Mouse (Mus musculus): ENCODE measurements at regions not wholly inside any gene's neighbourhood (a gene's known extent, or its start where the extent isn't known, plus 50 kb on each side); places are given as distances from the start of the nearest gene placed in this dataset.

- Histone ChIP-seq H3K9me3 (replicated peaks) (no peaks in the 10 kb centered on the region), H3K36me3 (replicated peaks) (no peaks in the 10 kb centered on the region), H3K27me3 (ENCODE audit: insufficient read depth, low read length) (no peaks in the 10 kb centered on the region), H3K4me3 (ENCODE audit: low read depth, low read length) (no peak overlapping the region), H3K4me1 (ENCODE audit: insufficient read depth, low read depth, low read length) (no peaks in the 10 kb centered on the region)
- TF ChIP-seq CTCF (IDR thresholded peaks at IDR 0.05; ENCODE audit: low read depth, low read length), result no peak
- TF ChIP-seq GATA2 (IDR thresholded peaks at IDR 0.05; ENCODE audit: borderline replicate concordance, low read depth, low read length), result no peak
- no peak for TF ChIP-seq TAL1 (conservative IDR thresholded peaks at IDR 0.05; ENCODE audit: low read depth, low read length)
- TF ChIP-seq GATA1 (IDR thresholded peaks at IDR 0.05; ENCODE audit: borderline replicate concordance, low read length), result no peak
- no peak for TF ChIP-seq POLR2AphosphoS5 (IDR thresholded peaks at IDR 0.05; ENCODE audit: insufficient replicate concordance, low read depth, low read length)
- no peak for ATAC-seq (ENCODE audit: extremely low read depth, insufficient number of reproducible peaks, low FRiP score, poor library complexity, severe bottlenecking)
- DNase-seq (ENCODE audit: low spot score), result no peak
Measured at GRCm38 (mm10) chr10:14333344-14333743, 212.1 kb downstream of the Adgrg6 start.

GRCm38 (mm10) chr10:14332688-14333117, 212.8 kb downstream of the Adgrg6 start:
- H3K36me3 ChIP-seq (replicated peaks), result no peaks in the 10 kb centered on the region
- no peak for DNase-seq (ENCODE audit: low spot score)
- no peak overlapping the region for H3K4me3 ChIP-seq (ENCODE audit: low read depth, low read length)
- TF ChIP-seq POLR2AphosphoS5 (IDR thresholded peaks at IDR 0.05; ENCODE audit: insufficient replicate concordance, low read depth, low read length), result no peak
- TF ChIP-seq CTCF (IDR thresholded peaks at IDR 0.05; ENCODE audit: low read depth, low read length), result no peak
- TF ChIP-seq GATA2 (IDR thresholded peaks at IDR 0.05; ENCODE audit: borderline replicate concordance, low read depth, low read length), result no peak
- no peak for TF ChIP-seq GATA1 (IDR thresholded peaks at IDR 0.05; ENCODE audit: borderline replicate concordance, low read length)
- TF ChIP-seq TAL1 (conservative IDR thresholded peaks at IDR 0.05; ENCODE audit: low read depth, low read length), result no peak
- no peaks in the 10 kb centered on the region for H3K9me3 ChIP-seq (replicated peaks)
- ATAC-seq (ENCODE audit: extremely low read depth, insufficient number of reproducible peaks, low FRiP score, poor library complexity, severe bottlenecking), result no peak
- H3K4me1 ChIP-seq (ENCODE audit: insufficient read depth, low read depth, low read length), result no peaks in the 10 kb centered on the region
- no peaks in the 10 kb centered on the region for H3K27me3 ChIP-seq (ENCODE audit: insufficient read depth, low read length)

DNA sequence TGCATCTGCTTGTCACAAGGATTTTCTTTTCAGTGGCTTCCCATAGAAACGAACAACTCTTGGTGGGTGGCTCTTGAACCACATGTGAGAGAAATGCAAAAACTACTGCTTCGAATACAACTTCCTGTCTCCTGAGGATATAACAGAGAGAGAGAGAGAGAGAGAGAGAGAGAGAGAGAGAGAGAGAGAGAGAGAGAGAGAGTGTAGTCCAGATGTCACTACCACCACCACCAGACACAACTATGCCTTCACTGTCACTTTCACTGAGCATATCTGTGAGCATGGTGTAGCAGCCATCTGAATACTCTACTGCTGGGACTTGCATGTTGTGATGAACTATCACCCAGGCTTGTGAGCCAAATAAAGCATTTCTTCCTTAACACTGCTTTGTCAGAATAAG, 216.6 kb downstream of the Adgrg6 start:
- no peaks in the 10 kb centered on the region for H3K4me1 ChIP-seq (ENCODE audit: insufficient read depth, low read depth, low read length)
- DNase-seq (ENCODE audit: low spot score), result no peak
- no peaks in the 10 kb centered on the region for H3K9me3 ChIP-seq (replicated peaks)
- ATAC-seq (ENCODE audit: extremely low read depth, insufficient number of reproducible peaks, low FRiP score, poor library complexity, severe bottlenecking), result no peak
- no peak overlapping the region for H3K4me3 ChIP-seq (ENCODE audit: low read depth, low read length)
- H3K36me3 ChIP-seq (replicated peaks), result no peaks in the 10 kb centered on the region
- TF ChIP-seq GATA2 (IDR thresholded peaks at IDR 0.05; ENCODE audit: borderline replicate concordance, low read depth, low read length) (no peak), GATA1 (IDR thresholded peaks at IDR 0.05; ENCODE audit: borderline replicate concordance, low read length) (no peak), POLR2AphosphoS5 (IDR thresholded peaks at IDR 0.05; ENCODE audit: insufficient replicate concordance, low read depth, low read length) (no peak), TAL1 (conservative IDR thresholded peaks at IDR 0.05; ENCODE audit: low read depth, low read length) (no peak), CTCF (IDR thresholded peaks at IDR 0.05; ENCODE audit: low read depth, low read length) (no peak)
- no peaks in the 10 kb centered on the region for H3K27me3 ChIP-seq (ENCODE audit: insufficient read depth, low read length)

DNA sequence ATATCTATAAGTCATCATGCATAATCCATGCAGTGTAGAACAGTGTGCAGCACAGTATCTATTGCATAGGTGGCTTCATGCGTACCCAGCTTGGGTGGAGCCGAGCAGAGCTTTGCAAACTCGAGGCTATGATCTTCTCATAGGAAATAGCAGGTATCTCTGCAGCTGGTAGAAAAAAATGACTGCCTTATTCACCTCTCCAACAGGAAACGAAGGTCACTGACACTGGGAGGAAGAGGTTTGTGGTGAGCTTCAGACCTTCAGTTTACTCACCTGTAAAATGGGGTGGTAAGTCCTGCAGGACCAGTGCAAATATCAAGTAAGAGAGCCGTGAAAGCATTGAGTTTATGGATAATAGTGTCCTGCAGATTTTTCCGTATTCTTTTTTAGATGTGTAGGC, 219.2 kb downstream of the Adgrg6 start:
- no peak overlapping the region for H3K4me3 ChIP-seq (ENCODE audit: low read depth, low read length)
- ATAC-seq (ENCODE audit: extremely low read depth, insufficient number of reproducible peaks, low FRiP score, poor library complexity, severe bottlenecking), result no peak
- no peak for DNase-seq (ENCODE audit: low spot score)
- H3K36me3 ChIP-seq (replicated peaks), result no peaks in the 10 kb centered on the region
- no peaks in the 10 kb centered on the region for H3K9me3 ChIP-seq (replicated peaks)
- TF ChIP-seq TAL1 (conservative IDR thresholded peaks at IDR 0.05; ENCODE audit: low read depth, low read length), result no peak
- no peak for TF ChIP-seq CTCF (IDR thresholded peaks at IDR 0.05; ENCODE audit: low read depth, low read length)
- no peak for TF ChIP-seq POLR2AphosphoS5 (IDR thresholded peaks at IDR 0.05; ENCODE audit: insufficient replicate concordance, low read depth, low read length)
- TF ChIP-seq GATA2 (IDR thresholded peaks at IDR 0.05; ENCODE audit: borderline replicate concordance, low read depth, low read length), result no peak
- TF ChIP-seq GATA1 (IDR thresholded peaks at IDR 0.05; ENCODE audit: borderline replicate concordance, low read length), result no peak
- no peaks in the 10 kb centered on the region for H3K4me1 ChIP-seq (ENCODE audit: insufficient read depth, low read depth, low read length)
- no peaks in the 10 kb centered on the region for H3K27me3 ChIP-seq (ENCODE audit: insufficient read depth, low read length)

GRCm38 (mm10) chr10:14321503-14321902, 224.0 kb downstream of the Adgrg6 start:
- DNase-seq (ENCODE audit: low spot score) (peak; percentile 26), ATAC-seq (ENCODE audit: extremely low read depth, insufficient number of reproducible peaks, low FRiP score, poor library complexity, severe bottlenecking) (no peak)
- TF ChIP-seq CTCF (IDR thresholded peaks at IDR 0.05; ENCODE audit: low read depth, low read length) (peak; percentile 58), TAL1 (conservative IDR thresholded peaks at IDR 0.05; ENCODE audit: low read depth, low read length) (no peak)
- no peaks in the 10 kb centered on the region for H3K27me3 ChIP-seq (ENCODE audit: insufficient read depth, low read length)
- no peak overlapping the region for H3K4me3 ChIP-seq (ENCODE audit: low read depth, low read length)
- no peaks in the 10 kb centered on the region for H3K4me1 ChIP-seq (ENCODE audit: insufficient read depth, low read depth, low read length)
- H3K9me3 ChIP-seq (replicated peaks), result no peaks in the 10 kb centered on the region
- no peaks in the 10 kb centered on the region for H3K36me3 ChIP-seq (replicated peaks)

GRCm38 (mm10) chr10:14315232-14315631, 230.2 kb downstream of the Adgrg6 start:
- H3K9me3 ChIP-seq (replicated peaks), result no peaks in the 10 kb centered on the region
- no peak for TF ChIP-seq CTCF (IDR thresholded peaks at IDR 0.05; ENCODE audit: low read depth, low read length)
- no peak for TF ChIP-seq GATA1 (IDR thresholded peaks at IDR 0.05; ENCODE audit: borderline replicate concordance, low read length)
- TF ChIP-seq TAL1 (conservative IDR thresholded peaks at IDR 0.05; ENCODE audit: low read depth, low read length), result no peak
- no peak for TF ChIP-seq GATA2 (IDR thresholded peaks at IDR 0.05; ENCODE audit: borderline replicate concordance, low read depth, low read length)
- no peak for TF ChIP-seq POLR2AphosphoS5 (IDR thresholded peaks at IDR 0.05; ENCODE audit: insufficient replicate concordance, low read depth, low read length)
- no peak overlapping the region for H3K4me3 ChIP-seq (ENCODE audit: low read depth, low read length)
- ATAC-seq (ENCODE audit: extremely low read depth, insufficient number of reproducible peaks, low FRiP score, poor library complexity, severe bottlenecking) (no peak), DNase-seq (ENCODE audit: low spot score) (no peak)
- H3K27me3 ChIP-seq (ENCODE audit: insufficient read depth, low read length), result no peaks in the 10 kb centered on the region
- H3K4me1 ChIP-seq (ENCODE audit: insufficient read depth, low read depth, low read length), result no peaks in the 10 kb centered on the region
- no peaks in the 10 kb centered on the region for H3K36me3 ChIP-seq (replicated peaks)

- TF ChIP-seq POLR2AphosphoS5 (IDR thresholded peaks at IDR 0.05; ENCODE audit: insufficient replicate concordance, low read depth, low read length), result no peak
- DNase-seq (ENCODE audit: low spot score) (no peak), ATAC-seq (ENCODE audit: extremely low read depth, insufficient number of reproducible peaks, low FRiP score, poor library complexity, severe bottlenecking) (no peak)
- Histone ChIP-seq H3K9me3 (replicated peaks) (no peaks in the 10 kb centered on the region), H3K4me3 (ENCODE audit: low read depth, low read length) (no peak overlapping the region), H3K4me1 (ENCODE audit: insufficient read depth, low read depth, low read length) (no peaks in the 10 kb centered on the region), H3K36me3 (replicated peaks) (no peaks in the 10 kb centered on the region), H3K27me3 (ENCODE audit: insufficient read depth, low read length) (no peaks in the 10 kb centered on the region)
Measured at GRCm38 (mm10) chr10:14314607-14315006, 230.9 kb downstream of the Adgrg6 start.
